Mouse (Mus musculus) G1E-ER4 (cell line): ENCODE measurements around the gene Cideb. TPM values are rescaled to one million over a fixed set of nuclear protein-coding genes. Genes with fewer than 3 reads are reported as not detected.

Experiments used
- GATA1 ChIP-seq: IDR thresholded peaks from one replicate; pipeline ENCODE4 v1.8.0; 2012; ENCODE audit warnings: low read length, inconsistent platforms
- polyA plus RNA-seq: library from polyadenylated mRNA; stranded (reverse); fragments of >175 nt; gene quantifications from 2 replicates; pipeline ENCODE4 v1.2.3, GENCODE M21; 2012

Cideb gene
- not detected in 2 replicates for polyA plus RNA-seq

DNA sequence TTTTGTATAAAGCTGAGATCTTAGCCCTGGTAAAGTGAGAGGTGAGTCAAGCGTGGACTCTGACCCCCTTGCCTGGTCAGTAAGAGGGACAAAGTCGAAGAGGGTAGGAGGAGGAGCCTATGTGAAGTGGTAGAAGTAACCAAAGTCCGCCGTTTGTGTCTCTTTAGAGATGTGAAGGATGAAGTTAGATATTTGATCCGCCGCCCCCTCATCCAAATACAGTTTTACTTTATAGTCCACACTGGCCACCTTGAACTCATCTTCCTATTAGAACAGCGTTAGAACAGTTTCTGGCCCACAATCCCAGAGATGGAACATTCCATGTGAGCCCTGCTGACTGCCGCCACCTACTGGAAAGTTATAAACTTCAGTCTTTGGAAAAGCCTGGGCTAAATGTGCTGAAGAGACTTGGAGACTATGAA is at the start of gene Cideb:
TSS of gene Cideb (minus strand) at position 96 of the 422 bp plus-strand sequence.
- TF ChIP-seq GATA1 = no peak

DNA sequence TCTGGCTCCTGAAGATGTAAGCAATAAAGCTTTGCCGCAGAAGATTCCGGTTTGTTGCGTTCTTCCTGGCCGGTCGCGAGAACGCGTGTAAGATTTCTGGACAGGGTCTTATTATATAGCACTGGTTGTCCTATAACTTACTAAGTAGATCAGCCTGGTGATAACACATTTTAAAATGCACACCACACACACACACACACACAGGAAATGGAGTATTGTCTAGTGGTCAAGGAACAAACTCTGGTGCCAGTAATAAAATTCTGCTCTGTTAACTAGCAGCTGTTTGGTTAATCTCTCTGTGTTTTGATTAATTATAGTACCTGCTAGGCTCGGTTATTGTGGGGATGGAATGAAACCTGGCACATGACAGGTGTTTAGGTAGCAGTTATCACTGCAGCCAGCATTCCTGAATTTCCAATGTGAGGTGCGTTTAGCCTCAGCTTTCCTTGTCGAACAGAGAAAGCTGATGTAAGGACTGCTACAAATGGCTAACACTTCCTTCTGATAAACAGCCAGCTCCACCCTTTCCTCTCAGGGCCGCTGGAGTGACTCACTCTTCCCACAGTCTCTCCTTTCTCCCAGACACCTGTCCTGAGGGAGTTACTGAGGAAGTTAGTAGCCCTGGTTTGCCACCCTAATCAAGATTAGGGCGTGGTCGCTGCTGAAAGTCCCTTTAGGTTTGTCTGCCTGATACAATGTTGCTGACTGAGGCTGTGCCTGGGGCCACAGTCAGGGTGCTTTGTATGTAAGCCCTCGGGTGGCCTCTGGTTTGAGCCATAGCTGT is 37.3 kb upstream of the Cideb start:
- no peak for TF ChIP-seq GATA1

DNA sequence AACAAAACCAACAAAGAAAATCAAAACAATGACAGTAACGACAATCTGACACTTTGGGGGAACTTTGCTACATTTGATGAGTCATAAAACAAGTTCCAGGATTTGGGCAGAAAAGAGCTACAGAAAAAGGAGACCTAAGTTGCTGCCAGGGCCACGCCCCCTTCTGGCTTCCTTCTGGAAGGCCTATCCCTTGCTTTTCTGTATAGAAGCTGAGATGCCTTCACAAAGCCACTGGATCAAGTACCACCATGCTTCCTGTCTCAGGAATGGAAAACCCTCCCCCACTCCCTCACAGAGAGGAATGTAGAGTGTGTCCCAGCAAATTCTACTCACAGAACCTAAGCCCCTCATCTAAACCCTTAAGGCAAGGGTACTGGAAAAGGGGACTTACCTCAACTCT is 35.7 kb upstream of the Cideb start:
- TF ChIP-seq GATA1 = no peak

DNA sequence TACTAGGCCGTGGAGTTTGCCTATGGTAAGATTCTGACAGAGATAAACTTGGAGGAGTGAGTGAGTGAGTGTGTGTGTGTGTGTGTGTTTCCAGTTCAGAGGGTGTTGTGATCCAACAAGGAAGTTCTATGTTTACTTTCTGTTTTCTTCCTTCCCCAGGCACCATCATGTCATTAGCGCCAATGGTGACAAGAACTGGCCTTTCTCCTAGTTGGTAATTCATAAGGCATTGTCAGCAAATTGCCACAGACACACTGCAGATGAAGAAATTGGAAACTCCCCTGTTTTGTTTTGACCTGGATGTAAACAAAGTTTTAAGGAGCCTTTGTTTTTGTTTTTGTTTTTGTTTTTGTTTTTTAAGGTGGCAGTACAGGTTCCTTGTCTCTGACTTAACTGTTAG is 35.2 kb upstream of the Cideb start:
- TF ChIP-seq GATA1 = no peak

DNA sequence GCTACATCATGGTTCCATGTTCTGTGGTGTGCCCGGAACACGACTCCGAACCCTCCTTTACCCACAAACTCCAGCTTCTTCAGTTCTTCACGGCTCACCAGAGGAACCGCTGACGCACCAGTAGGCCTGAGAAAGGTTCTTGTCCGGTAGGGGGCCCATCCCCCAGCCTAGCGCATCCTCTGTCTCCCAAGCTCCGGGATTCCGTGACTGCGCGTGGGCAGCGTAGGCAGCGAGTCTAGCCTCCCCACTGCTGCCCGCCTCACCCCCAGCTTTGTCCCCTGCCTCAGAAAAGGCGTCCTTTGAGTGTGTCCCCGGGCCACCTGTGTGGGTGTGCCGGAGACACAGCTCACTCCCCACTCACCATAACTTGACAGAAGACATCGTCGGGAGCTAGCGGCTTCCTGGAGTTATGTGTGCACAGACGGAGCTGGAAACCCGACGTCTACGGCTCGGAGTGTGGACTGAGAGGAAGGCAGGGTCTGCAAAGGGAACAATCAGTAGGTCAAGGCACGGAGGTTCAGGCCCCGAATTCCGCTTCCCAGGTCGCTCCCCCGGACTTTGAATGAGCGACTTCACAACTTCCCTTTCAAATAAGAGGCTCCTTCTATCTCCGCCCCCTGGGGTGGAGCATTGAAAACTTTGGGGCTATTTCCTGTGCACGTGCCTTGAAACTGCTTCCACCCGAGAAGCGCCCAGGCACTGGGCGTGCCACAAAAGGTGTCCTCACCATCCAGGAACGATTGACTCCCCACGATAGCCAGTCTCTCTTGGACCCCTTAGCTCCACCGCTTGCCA is 30.2 kb upstream of the Cideb start, which contains the start of gene Ripk3:
TSS of gene Ripk3 (minus strand) at position 610 of the 795 bp plus-strand sequence.
- no peak for TF ChIP-seq GATA1

DNA sequence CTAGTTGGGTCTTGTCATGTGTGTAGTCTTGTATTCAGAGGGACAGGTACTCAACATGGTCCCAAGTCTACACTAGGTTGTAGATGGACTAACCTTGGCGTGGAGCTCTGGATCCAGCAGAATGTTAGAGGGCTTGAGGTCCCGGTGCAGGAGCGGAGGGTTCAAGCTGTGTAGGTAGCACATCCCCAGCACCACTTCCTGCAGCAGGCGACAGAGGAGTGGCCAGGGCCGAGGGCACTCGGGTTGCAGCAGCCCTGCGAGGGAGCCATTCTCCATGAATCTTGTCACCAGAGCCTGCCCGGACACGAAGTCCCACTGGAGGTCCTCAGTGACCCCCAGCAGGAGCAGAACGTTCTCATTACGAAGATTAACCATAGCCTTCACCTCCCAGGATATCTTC is 29.5 kb upstream of the Cideb start:
- TF ChIP-seq GATA1 = no peak

DNA sequence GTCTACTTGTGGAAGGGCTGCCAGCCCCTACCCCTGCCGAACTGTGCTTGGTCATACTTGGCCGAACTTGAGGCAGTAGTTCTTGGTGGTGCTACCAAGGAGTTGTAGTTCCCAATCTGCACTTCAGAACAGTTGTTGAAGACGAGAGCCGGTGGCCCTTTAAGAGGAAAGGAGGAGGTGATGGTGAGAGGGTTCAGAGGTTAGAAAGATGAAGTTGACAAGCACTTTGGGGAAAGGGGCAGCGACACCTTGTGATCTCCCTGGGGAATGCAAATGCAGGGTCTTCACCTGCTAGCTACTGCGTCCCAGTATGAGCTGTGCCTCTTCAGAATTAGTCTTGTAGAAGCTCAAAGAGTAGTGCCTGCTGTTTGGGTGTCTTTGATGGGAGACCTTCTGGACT is 26.9 kb upstream of the Cideb start:
- TF ChIP-seq GATA1 = no peak

DNA sequence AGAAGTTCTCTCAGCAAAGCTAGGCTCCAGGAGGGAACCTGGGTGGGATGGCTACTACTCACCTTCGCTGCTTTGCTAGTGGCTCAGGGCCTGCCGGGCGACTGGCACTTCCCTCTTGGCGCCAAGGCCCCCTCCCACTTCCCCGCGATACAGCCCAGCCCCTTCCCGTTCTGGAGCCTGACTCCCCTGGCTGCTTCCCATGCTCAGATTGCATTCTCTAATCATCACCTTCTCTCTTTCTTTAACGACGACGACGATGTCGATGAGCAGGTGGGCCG is 25.6 kb upstream of the Cideb start, which contains the start of gene Adcy4:
TSS of gene Adcy4 (minus strand) at position 138 of the 278 bp plus-strand sequence.
- no peak for TF ChIP-seq GATA1

DNA sequence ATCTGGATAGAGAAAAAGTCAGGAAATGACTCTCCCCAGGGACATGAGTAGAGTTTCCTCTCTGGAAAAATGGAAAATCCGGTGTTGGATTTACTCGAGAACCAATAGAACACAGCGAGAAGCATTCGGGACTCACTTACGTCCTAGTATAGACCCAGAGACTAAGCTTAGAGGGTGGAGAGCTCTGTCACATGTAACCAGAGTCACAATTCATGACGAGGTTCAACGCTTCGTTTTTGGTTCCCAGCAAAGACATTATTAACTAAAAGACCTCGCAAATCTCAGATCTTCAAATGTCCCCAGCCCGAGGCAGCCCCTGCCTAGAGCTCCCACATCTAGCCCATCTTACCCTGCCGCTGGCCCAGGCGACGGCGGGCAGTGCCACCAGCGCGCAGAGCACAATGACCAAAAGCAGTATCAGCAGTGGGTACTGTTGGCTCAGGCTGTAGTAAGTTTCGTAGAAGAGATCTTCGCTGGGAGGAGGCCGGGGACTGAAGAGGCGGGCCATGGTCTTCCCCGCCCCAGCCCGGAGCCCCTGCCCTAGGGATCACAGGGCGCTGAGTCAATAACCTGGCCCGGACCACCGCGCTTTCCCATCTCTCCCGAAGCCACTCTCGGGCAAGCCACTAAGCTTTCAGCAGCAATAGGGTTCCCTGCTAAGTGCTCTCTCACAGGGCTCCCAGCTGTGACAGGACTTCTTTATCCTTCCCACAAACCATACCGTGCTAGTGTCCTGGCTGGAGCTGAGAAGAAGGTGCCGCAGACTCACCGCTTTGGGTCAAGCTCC is 25.1 kb upstream of the Cideb start:
- no peak for TF ChIP-seq GATA1

DNA sequence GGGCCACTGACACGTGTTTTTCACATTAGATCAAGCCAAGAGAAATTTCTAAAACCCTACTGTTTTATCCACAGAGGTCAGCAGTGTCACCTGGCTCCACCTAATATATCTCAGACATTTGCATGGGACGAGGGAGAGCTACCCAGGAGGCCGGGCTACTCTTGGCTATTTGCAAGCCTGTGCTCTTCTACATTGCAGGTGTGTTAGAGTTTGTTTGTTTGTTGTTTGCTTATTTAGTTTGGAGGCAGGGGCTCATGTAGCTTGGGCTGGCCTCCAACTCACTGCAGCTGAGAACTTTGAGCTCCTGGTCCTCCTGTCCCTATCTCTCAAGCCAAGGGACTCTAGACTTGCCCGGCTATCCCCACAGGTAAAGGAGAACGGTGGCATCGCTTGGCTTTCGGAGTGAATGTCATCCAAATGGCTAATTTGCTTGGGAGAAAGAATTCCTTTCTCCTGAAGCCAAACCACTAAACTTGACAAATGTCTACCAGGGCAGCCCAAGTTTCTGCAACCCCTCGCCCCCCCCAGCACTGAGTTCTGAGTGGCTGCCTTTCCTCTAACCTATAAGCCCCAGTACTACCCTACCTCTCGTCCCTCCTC is 24.2 kb upstream of the Cideb start:
- TF ChIP-seq GATA1 = no peak

DNA sequence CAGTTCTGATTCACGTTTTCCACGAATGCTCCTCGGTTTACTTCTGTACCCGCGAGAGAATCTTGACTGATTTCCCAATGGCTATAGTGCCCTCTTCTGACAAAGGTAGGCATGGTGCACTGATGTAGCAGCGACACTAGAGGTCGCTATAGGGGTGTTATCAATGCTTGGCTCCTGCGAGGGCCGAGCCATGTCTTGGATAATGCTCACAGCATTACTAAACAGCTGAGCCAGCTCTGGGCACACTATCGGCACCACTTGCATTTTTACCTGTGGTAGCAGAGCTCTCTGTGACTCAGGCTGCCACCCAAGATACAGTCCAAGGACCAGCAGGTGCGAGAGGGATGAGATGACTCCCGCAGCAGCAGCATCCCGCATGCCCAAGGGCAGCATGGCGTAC is 23.1 kb upstream of the Cideb start:
- TF ChIP-seq GATA1 = no peak

DNA sequence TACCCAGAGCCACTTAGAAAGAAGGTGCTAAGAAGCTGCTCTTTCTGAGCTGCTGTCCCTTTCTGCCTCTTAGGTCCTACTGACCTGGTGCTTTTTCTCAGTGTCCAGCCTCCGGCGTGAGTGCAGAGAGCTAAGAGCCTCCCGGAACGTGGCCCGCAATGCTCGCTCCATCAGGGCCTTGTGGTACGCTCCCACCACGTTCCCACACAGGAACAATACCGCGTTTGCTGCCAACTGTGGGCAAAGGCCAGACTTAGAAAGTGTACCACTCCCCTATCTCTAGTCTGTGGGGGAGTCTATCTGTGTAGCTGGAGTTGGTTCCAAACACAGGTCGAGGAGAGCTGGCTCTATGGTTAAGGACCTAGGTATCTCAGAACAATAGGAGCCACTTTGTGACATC is 22.5 kb upstream of the Cideb start:
- no peak for TF ChIP-seq GATA1

DNA sequence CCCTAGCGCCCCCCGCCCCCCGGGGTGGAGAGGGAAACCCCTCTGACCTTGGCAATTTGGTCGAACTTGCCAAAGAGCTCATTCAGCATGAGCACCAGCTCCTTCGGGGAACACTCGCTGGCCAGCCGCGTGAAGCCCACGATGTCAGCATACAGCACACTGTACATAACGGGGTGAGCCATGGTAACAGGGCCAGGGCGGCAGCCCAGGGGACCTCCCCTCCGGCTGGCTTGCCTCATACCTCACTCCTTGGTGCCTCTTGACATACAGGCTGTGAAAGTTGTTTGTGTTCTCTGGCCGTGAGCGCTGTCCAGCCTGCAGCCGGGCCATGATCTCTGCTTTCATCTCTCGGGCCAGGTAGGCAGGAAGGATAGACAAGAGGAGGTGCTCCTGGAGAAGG is 21.4 kb upstream of the Cideb start:
- TF ChIP-seq GATA1 = no peak

DNA sequence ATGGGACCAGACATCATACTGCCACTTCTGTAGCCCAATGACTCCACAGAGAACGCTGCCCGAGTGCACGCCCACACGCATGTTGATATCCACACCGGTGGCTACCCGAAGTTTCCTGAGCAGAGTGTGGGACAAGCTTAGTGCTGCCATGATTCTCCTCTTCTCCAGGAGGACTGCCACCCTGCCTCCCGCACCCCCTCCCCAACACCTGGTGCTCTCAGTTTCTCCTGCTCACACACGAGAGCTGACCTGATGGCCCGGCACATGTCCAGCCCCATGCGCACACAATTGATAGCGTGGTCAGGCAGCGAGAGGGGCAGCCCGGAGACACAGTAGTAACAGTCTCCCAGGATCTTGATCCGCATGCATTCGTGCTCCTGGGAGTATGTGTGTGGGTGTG is 20.4 kb upstream of the Cideb start:
- no peak for TF ChIP-seq GATA1

DNA sequence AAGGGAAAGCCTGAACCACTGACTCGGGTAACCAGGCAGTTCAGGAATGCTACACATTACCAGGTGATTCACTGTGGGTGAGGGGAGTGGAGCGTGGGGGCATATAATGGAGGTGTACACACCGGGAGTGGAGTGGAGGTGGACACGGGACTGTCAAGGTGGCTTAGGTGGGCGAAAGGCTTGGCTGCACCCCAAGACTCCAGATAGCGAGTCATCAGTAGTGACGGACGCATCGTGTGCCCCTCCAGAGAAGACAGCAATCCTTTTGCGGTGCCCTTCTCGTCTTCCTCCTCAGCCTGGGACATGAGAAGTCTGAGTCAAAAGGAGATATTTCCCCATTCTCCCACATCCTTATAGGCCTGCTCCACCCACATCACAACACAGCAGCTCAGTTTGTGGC is 19.5 kb upstream of the Cideb start:
- TF ChIP-seq GATA1 = no peak

DNA sequence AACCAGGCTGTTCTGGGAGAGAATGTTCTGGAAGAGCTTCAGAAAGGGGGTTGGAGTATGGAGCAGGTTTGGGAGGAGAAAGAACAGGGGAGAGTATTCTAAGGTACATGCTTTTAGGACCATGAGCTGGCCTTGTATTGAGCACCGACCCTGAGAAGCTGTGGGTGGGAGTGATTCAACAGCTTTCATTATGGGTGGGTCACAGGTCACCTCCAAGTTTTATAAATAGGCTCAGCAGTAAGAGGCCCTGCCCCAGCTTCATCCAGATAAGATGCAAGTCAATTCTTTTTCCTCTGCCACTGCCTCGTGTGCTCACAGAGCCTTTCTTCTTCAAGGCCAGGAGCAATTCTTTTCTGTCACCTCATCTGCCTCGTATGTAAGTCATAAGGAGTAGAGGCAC is 18.9 kb upstream of the Cideb start:
- TF ChIP-seq GATA1 = no peak
